Mouse (Mus musculus): ENCODE measurements around the gene Tescl. TPM values are rescaled to one million over a fixed set of nuclear protein-coding genes. Genes with fewer than 3 reads are reported as not detected.

The Tescl gene
- total RNA-seq (2021), result under 1 TPM; 0.32 to 0.33 TPM

DNA sequence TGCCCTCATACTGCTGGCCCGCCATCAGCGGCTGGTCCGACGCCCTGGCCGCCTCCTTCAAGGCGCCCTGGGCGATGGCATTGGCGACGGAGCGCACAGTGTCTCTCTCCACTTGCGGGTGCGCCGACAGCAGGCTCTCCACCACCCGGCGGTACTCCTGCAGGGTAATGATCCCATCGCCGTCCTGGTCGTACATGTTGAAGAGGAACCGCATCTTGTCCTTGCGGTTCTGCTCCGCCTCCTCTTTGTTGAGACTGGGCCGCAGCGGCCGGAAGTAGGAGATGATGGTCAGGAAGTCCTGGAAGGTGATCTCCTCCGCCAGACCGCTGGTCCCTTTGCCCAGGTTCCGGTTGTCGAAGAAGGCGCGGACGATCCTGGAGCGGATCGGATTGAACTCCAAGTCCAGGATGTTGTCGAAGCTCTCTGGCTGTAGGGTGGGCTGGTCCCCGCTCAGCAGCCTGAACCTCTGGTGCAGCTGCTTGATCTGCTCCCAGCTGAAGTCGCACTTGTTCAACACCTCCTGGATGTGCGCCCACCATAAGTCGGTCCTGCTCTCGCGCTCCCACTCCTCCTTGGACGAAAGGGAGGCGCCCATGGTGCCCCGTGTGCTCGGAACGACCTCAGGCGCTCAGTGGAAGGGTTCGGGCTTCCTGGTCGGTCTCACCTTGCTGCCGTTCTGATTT is at the start of gene Tescl:
Gene Tescl (minus strand): TSS at position 633 of the 683 bp plus-strand sequence.
- DNase-seq, result peak; percentile 15

DNA sequence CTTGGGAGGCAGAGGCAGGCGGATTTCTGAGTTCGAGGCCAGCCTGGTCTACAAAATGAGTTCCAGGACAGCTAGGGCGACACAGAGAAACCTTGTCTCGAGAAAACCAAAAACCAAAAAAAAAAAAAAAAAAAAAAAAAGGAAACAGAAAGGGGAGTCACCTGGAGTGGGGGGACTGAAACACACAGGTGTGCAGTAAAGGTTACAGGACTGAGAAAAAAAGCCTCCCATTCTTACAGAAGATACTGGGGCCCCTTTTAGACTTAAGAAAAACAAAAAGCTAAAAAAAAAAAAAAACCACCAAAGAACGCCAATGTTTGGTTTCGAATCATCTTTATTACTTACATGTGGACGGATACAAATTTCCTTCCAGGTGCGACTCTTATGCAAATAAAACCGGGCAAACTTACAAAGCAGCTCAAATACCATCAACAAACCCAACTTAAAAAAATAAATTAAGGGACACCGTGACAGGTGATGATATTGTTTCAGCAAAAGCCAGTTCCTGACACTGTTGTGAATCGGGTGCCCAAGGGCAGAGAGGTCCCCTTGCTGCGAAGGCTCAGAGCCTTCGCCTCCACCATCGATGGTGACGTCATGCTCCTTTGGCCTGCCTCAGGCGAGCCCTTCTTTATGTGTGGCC is 49.1 kb upstream of the Tescl start:
- DNase-seq, result no peak

DNA sequence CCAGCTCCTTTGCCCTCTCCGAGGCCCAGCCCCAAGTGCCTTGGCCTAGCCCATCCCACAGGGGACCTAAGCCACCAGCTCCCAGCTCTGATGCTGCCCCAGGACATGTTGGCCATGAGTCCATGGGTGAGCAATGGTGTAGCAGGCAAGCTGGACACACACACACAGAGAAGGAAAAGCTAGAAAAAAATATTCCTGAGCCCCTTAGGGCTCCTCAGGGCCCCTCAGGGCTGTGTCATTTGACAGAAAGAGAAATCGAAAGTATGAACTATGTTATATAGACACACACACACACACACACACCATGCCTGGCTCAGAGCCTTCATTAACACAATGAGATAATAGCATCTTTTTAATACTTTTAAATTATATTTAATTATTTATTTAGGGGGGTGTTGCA is 46.6 kb upstream of the Tescl start:
- no peak for DNase-seq

DNA sequence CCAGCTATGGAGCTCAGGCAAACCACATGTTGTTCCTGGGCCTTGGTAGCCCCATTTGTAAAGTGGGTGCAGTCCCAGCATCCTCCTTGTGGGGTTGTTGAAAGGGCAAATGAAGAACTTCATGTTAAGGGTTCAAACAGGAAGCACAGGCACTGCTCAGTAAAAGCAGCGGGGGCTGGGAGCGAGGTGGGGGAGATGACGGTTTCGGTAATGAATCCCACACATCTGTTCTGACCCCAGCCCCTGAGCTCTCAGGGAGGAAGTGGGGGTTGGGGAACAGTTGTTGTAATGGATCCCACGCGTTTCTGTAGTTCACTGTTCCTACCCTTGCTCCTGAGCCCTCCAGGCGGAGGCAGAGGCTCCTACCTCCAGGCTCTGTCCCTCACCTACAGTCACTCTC is 46.2 kb upstream of the Tescl start:
- DNase-seq, result no peak

DNA sequence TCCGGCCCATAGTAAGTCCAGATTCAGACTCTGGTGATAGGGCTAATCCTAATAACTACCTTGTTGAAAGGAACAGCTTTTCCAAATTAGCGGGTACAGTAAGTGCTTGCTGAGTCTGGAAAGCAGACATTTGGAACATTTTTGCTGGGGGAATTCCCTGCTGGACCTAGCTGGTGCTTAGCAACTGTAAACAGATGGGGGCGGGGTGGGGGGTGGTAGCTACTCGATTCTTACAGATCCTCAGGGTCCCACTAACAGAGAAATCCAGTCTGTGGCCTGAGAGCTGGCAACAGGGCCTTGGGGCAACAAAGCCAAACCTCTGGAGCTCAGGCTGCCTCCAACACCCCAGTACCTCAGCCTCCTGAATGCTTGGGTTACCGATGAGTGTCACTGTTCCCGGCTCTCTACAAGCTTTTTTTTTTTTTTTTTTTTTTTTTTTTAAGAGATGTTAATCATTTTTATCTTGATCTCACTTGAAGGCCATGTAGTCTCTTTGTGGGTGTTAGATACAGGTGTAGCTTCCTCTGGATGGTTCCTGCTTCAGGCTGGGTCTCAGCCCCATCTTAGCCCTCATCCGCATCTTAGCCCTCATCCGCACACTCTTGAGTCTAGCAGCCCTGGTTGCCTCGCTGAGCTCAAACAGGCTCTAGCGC is 44.4 kb upstream of the Tescl start:
- DNase-seq, result no peak

DNA sequence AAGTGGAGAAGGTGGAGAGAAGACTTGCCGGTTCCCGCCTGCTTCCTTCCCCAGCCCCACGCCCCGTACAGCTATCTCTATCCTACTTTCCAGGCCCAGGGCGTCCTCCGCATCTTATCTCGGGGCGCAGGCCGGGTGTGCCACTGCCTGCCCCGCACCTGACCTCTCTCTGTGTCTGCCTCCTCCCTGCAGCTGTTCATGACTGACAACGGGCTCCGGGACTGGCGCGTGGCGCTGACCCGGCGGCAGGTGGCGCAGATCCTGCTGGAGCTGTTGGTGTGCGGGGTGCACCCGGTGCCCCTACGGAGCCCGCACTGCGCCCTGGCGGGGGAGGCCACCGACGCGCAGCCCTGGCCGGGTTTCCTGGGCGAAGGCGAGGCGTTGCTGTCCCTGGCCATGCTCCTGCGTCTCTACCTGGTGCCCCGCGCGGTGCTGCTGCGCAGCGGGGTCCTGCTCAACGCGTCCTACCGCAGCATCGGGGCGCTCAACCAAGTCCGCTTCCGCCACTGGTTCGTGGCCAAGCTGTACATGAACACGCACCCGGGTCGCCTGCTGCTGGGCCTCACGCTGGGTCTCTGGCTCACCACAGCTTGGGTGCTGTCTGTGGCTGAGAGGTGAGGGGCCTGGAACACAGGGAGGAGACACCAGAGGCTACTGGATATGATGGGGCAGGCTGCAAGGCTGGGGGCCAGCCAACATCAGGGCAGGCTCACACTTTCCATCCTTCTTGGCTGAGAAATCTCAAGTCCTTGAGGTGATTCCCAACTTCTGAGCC is 43.5 kb upstream of the Tescl start:
- peak; percentile 59 for DNase-seq

DNA sequence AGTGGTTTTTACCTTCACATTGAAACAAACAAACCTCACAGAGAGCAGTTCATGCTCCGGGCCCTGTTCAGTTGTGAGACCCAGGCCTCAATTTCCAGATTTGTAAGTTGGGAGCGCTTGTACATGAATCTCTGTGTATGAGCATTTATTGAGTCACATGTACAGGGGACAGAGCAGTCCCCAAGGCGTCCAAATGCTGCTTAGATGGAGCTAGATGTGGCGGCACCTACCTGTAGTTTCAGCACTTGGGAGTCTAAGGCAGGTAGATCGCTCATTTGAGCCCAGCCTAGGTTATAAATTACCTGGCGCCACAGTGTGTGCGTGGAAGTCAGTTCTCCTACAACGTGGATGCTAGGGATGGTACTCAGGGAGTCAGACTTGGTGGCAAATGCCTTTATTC is 42.7 kb upstream of the Tescl start:
- DNase-seq, result no peak

DNA sequence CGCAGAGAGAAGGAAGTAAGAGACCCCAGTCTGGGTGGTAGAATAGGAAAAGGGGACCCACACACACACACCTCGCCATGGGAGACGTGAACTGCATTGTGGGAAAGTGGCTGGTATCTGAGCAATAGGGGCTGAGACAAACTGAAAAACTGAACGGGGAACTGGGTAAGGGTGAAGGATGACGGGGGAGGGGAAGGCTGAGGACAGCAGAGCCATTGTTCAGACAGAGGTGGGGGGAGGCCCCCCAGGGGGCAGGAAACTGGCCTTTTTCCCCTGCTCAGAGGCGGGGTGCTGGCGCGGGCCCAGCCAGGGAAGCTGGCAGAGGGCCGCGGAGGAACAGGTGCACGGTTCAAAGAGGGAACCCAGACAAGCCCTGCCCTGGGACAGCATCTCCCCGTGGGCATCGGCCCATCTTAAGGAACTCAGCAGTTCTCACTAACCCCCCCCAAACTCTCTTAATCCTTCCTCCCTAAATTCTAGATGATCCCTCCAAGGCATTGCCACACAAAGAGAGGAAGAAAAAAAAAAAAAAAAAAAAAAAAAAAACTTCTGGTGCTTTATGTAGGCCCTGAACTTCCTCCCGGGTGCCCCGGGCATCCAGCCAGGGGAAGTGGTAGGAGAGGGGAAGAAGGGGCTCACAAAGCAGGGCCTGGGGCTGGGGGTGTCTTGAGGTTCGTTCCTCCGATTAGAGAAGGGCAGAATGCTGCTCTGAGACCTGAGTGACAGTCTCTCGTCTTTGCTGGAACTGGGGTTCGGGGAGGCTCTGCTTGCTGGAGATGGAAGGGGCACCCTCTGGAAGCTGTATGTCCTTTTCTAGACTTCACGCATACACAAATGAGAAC is 40.0 kb upstream of the Tescl start:
- peak; percentile 50 for DNase-seq

DNA sequence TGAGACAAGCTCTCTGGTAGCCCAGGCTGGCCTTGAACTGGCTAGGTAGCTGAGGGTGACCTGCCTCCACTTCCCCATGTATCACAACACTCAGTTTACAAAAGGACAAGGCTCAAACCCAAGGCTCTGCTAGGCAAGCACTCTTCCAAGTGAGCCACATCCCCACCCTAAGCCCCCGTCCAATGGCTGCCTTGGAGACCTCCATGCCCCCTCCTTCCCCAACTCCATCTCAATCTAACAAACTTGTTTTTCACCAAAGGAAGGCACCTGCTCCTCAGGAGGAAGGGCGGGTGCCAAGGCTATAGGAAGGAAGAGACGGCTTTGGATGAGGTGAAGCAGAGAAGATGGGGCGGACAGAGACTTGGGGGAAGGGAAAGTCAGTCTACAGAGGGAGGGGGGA is 39.0 kb upstream of the Tescl start:
- no peak for DNase-seq

DNA sequence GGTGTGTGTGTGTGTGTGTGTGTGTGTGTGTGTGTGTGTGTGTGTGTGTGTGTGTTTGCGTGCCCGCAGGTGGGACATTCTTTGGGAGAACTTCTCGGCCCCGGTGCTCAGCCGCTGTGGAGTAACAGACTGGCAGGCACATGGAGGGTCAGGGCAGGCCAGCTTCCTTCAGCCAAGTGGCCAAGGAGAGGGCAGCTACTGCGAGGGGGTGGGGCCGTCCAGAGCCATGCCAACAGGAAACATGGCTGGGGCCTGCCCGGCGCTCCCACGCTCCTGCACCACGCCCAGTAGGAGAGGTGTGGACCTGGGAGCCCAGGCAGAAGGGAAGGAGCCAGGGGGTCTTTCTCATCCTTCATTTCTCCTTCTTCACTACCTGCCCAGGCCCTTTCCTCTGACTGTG is 38.6 kb upstream of the Tescl start:
- peak; percentile 25 for DNase-seq

DNA sequence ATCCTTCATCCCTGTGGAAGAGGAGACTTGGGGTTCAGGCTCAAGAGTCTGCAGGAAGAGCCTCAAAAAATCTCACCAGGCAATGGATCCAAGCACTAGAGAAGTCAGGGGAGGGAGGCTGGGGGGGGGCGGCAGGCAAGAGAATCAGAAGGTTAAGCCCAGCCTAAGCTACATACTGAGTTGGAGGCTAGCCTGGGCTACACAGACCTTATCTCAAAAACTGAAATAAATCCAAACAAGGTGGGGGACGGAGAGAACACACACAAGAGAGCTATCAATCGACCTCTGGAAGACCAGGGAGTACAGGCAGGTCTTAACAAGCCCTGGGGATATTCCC is 38.0 kb upstream of the Tescl start:
- no peak for DNase-seq

DNA sequence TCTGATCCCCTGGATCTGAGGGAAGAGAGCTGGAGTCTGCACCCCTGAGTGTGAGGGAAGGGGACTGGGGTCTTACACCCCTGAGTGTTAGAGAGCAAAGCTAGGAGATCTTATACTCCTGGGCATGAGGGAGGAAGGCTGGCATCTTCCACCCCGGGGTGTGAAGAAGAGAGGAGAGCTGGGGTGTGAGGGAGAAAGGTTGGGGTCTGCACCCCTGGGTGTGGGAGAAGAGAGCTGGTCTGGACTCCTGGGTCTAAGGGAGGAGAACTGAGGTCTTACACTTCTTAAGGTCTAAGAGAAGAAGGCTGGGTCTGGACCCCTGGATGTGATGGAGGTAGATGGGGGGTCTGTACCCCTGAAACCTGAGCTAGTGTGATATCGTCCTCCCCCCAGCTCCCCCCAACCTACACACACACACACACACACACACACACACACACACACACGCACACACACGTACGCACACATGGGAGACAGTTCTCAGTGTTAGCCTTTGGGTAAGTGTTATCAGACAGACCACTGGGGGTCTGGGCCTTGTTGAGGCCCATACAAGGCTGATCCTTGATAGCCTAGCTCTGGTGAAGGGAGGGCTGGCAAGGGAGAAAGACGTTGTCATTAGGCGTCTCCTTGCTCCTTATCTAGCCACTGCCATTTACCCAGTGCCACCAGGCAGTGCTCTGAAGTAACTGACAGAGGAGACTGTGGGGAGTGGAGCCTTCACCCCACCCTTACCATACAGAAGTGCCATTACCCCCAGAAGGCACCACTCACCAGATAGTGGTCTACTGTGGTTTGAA is 37.5 kb upstream of the Tescl start:
- no peak for DNase-seq

DNA sequence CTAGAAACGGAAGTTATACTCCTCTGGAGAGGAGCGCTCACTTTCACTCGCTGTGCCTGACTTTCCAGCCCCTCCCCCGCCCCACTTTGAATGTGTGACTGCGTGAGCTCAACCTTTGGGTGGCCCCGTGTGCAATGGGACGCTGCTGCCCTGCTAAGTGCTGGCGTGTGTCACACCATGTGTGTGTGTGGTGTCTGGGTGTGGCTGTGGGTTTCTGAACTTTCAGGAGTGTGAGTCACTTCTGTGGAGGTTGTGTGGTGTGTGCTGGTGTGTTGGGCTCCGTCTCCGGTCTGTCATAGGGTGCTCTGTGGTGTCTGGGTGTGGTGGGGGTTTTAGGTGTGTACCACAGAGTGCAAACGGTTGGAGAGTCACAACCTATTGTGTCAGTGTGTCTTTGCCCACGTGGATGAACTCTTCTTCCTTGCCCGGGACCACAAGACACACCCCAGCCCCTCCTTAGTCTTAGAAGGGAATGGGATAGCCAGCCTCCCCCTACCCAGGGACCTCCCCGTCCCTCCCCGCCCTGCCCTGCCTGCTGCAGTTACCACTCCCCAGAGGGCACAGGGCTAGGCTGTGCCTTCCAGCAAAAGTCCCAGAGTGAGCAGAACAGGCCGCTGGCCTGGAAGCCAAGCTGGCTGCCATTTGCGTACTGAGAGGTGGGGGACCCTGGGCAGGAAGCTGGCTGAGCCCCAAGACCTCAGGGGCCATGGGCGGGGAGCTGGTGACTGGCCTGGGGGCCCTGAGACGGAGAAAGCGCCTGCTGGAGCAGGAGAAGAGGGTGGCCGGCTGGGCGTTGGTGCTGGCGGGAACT is 36.2 kb upstream of the Tescl start, which contains the start of gene Kcnn4:
Gene Kcnn4 (plus strand): TSS at position 533 of the 811 bp plus-strand sequence.
- no peak for DNase-seq

DNA sequence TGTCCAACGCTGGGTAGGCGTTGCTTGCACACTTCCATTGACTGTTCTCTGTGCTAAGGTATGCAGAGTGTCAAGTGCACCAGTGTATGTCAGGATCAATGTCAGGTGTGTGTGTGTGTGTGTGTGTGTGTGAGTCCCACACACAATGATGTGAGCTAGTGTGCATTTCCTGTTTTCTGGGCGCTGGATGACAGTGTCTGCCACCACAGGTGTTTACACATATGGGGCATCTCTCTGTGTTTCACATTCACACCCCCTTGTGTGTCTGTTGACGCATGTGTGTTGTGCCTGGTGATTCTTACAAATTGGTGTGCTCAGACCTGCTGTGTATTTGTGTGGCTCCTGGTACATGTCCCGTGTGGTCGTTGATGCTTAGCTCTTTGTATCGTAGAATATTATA is 35.2 kb upstream of the Tescl start:
- no peak for DNase-seq

DNA sequence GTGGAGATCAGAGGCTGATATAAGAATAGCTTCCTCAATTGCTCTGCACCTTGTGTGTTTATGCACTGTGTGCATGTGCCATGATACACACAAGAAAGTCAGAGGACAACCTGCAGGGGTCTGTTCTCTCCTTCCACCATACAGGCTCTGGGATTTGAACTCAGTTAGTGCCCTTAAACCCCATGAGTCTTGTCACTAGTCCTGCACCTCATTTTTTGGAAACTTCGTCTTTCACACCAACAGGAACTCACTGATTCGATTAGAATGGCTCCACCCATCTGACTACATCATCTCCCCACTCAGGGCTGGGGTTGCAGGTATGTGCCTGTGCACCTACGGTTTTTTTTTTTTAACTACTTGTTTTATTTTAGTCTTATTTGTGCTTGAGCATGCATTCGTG is 34.5 kb upstream of the Tescl start:
- no peak for DNase-seq

DNA sequence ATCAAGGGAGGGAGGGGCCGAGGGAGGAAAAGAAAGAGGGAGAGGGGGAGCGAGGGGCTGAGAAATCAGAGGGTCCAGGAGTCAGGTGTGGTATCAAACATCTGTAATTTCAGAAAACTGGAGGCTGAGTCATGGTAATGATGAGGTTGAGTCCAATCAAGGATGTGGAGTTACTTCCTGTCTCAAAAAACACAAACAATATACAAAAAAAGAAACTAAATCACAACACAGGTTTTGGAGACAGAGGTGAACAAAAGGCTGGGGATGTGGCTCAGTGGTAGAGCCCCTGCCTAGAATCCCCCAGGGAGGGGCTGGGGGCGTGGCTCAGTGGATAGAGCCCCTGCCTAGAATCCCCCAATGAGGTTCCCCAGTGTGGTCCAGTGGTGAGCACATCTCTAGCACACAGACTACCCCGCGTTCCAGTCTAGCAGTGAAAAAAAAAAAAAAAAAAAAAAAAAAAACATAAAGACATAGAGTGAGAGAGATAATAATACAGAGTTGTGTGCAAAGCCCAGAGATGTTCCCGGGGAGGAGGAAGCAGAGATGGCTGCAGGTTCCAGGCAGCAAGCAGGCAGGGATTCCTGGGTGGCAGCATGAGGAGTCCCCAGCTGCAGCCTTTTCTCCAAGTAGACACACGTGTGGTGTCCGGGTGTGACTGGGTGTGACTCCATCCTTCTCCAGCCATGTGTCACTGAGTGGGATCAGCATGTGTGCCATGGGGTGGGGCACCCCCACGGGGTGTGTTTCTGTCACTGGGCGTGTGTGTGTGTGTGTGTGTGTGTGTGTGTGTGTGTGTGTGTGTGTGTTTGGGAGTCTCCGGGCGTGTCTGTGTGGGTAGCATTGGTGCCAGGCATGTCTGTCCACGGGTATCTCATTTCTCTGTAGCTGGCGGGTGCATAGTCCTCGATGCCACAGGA is 33.2 kb upstream of the Tescl start:
- no peak for DNase-seq

DNA sequence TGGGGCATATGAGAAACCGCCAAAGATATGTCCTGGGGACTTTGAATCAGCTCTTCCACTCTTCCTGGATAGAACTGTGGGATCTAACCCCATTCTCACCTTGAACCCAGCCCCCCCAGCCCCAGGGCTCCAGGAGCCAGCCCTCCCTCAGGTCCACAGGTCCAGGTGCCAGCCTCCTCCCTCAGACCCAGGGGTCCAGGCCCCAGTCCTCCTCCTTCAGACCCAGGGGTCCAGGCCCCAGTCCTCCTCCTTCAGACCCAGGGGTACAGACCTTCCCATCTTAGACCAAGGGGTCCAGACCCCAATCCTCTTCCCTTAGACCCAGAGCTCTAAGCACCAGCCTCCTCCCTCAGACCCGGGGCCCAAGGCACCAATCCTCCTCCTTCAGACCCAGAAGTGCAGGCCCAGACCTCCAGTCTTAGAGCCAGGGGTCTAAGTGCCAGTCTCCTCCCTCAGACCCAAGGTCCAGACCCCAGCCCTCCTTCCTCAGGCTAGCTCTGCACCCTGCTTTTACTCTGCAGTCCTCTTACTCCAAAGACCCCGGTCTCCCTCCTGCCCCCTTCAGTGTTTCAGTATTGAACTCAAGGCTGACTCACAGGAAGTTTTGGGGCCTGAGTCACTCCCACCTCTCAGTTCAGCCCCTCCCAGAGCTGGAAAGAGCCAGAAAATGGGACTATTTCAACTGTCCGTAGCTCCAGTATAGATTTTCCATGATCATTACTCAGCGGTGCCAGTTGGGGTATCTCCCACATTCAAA is 31.7 kb upstream of the Tescl start:
- no peak for DNase-seq

DNA sequence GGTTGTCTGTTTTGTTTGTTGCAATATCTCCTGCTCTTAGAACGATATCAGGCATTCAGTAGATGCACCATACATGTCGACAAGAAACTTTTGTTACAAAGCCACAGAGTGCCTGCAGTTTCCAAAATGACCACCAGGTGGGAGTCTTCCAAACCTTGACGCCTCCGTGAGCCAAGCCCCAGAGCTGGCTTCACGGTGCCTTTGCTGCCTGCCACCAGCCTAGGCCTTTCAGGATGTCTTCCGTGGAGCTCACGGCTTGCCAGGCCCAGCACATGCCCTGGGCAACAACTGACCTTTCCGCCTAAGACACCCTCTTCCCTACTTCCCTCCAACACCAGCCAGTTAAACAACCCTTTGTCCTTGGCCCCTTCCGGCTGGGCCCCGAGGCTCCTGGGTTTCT is 31.1 kb upstream of the Tescl start:
- peak; percentile 87 for DNase-seq

DNA sequence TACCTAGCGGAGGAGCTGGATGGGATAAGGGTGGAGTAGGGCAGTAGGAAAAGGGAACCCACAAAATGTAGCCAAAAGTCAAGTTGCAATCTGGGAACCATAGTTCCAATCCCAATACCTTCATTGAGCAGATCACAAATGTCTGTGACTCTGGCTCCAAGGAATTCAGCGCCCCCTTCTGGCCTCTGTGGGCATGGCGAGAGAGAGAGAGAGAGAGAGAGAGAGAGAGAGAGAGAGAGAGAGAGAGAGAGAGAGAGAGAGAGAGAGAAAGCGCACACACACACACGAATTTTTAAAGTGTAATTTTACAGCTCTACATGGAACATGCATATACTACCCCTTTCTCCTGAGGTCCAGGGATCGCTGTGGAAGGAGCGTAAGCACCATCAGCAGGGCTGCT is 29.5 kb upstream of the Tescl start:
- DNase-seq, result peak; percentile 44

All from heart, postnatal 4 days (tissue).